Mouse (Mus musculus): ENCODE results near the gene Slc2a1.

GRCm38 (mm10) chr4:119107867-119108266 is 644 bp upstream of the Slc2a1 start:
- TF ChIP-seq ZC3H11A (IDR thresholded peaks at IDR 0.05; ENCODE audit: borderline replicate concordance, low read depth, low read length) (no peak), MAFK (IDR thresholded peaks at IDR 0.05; ENCODE audit: insufficient read depth, low read depth, low read length) (no peak)
